Mouse (Mus musculus) CH12.LX (cell line): ENCODE results near the gene Ccdc62. TPM values are rescaled to one million over a fixed set of nuclear protein-coding genes. Genes with fewer than 3 reads are reported as not detected.

Experiments
- DNase-seq: peaks from one replicate; pipeline ENCODE4 v3.0.0-alpha.2; 2013; ENCODE audit errors: extremely low read depth
- H3K27ac ChIP-seq: 2 replicates; pipeline ENCODE4 v1.5.1; 2012; ENCODE audit warnings: low read depth, mild to moderate bottlenecking, control low read depth, moderate library complexity; ENCODE audit not compliant: insufficient read depth
- H3K27me3 ChIP-seq: replicated peaks from 2 replicates; pipeline ENCODE3; 2012; ENCODE audit warnings: inconsistent platforms
- H3K36me3 ChIP-seq, 2 experiments: replicated peaks in 1 of 2; 2 replicates each; pipeline versions ENCODE3 to v1.6.1; 2012; ENCODE audit warnings: inconsistent platforms in 1 of 2, low read length in 1 of 2, mild to moderate bottlenecking in 1 of 2, mixed read lengths in 1 of 2, moderate library complexity in 1 of 2; ENCODE audit not compliant: control insufficient read depth in 1 of 2, insufficient read depth in 1 of 2
- H3K4me1 ChIP-seq, 2 experiments: 2 replicates each; pipeline ENCODE4 v1.6.1; 2012; ENCODE audit warnings: inconsistent platforms in 1 of 2, moderate library complexity in 1 of 2; ENCODE audit not compliant: insufficient read depth in 2 of 2, control insufficient read depth in 1 of 2
- H3K4me2 ChIP-seq: 2 replicates; pipeline ENCODE4 v1.6.1; 2012; ENCODE audit warnings: low read depth, mild to moderate bottlenecking, control low read depth; ENCODE audit not compliant: poor library complexity, insufficient read depth, severe bottlenecking
- H3K4me3 ChIP-seq, 3 experiments: fragments of 150-350 bp in 1 of 3; sonication (generic) in 1 of 3; replicated peaks in 1 of 3; 2 replicates each; pipeline versions ENCODE3 to v1.5.1; 2011 to 2012; ENCODE audit warnings: low read depth in 2 of 3, low read length in 2 of 3, mild to moderate bottlenecking in 2 of 3, moderate library complexity in 2 of 3, control low read depth in 1 of 3, improper control_type of control experiment in 1 of 3, inconsistent platforms in 1 of 3, mixed read lengths in 1 of 3; ENCODE audit not compliant: poor library complexity in 1 of 3
- H3K79me2 ChIP-seq: replicated peaks from 2 replicates; pipeline ENCODE4 v1.6.1; 2012; ENCODE audit warnings: mild to moderate bottlenecking, moderate library complexity; ENCODE audit not compliant: control insufficient read depth, poor library complexity, insufficient read depth, severe bottlenecking; ENCODE audit errors: extremely low read depth
- H3K9ac ChIP-seq: 2 replicates; pipeline ENCODE4 v1.6.1; 2012; ENCODE audit warnings: low read depth, mild to moderate bottlenecking, control low read depth, moderate library complexity; ENCODE audit not compliant: insufficient read depth
- H3K9me3 ChIP-seq: replicated peaks from 2 replicates; pipeline ENCODE3; 2012; ENCODE audit warnings: low read length, inconsistent platforms, mixed read lengths
- BHLHE40 ChIP-seq: IDR thresholded peaks from 2 replicates; pipeline ENCODE4 v1.6.1; 2011; ENCODE audit warnings: mild to moderate bottlenecking, low read depth, low read length, improper control_type of control experiment
- CHD1 ChIP-seq: IDR thresholded peaks from 2 replicates; pipeline ENCODE4 v1.6.1; 2012; ENCODE audit warnings: low read depth, low read length, improper control_type of control experiment, inconsistent platforms
- CHD2 ChIP-seq: IDR thresholded peaks from 2 replicates; pipeline ENCODE4 v1.6.1; 2011; ENCODE audit warnings: low read length, improper control_type of control experiment
- CTCF ChIP-seq, 2 experiments: IDR thresholded peaks in 1 of 2; conservative IDR thresholded peaks in 1 of 2; 2 replicates each; pipeline ENCODE4 v1.5.1; 2011 to 2012; ENCODE audit warnings: low read depth in 2 of 2, low read length in 2 of 2, improper control_type of control experiment in 1 of 2, inconsistent platforms in 1 of 2, mild to moderate bottlenecking in 1 of 2, moderate library complexity in 1 of 2
- ELF1 ChIP-seq: IDR thresholded peaks from 2 replicates; pipeline ENCODE4 v1.6.1; 2014; ENCODE audit warnings: low read depth, mild to moderate bottlenecking, inconsistent platforms, low read length, improper control_type of control experiment
- EP300 ChIP-seq: IDR thresholded peaks from 2 replicates; pipeline ENCODE4 v1.6.1; 2011; ENCODE audit warnings: low read length, improper control_type of control experiment
- ETS1 ChIP-seq: conservative IDR thresholded peaks from 2 replicates; pipeline ENCODE4 v1.6.1; 2012; ENCODE audit warnings: low read depth, mild to moderate bottlenecking, inconsistent platforms, low read length, improper control_type of control experiment, moderate library complexity
- HCFC1 ChIP-seq: IDR thresholded peaks from 2 replicates; pipeline ENCODE4 v1.6.1; 2012; ENCODE audit warnings: low read depth, mild to moderate bottlenecking, inconsistent platforms, low read length, improper control_type of control experiment
- IRF4 ChIP-seq: IDR thresholded peaks from 2 replicates; pipeline ENCODE4 v1.6.1; 2014; ENCODE audit warnings: low read depth, mild to moderate bottlenecking, inconsistent platforms, low read length, improper control_type of control experiment
- JUN ChIP-seq: IDR thresholded peaks from 2 replicates; pipeline ENCODE4 v1.6.1; 2011; ENCODE audit warnings: low read depth, mild to moderate bottlenecking, low read length, improper control_type of control experiment, moderate library complexity; ENCODE audit not compliant: insufficient read depth
- MAFK ChIP-seq: IDR thresholded peaks from 2 replicates; pipeline ENCODE4 v1.6.1; 2011; ENCODE audit warnings: low read length, improper control_type of control experiment; ENCODE audit not compliant: insufficient replicate concordance
- MAZ ChIP-seq: IDR thresholded peaks from 2 replicates; pipeline ENCODE4 v1.6.1; 2012; ENCODE audit warnings: low read depth, mild to moderate bottlenecking, inconsistent platforms, low read length, improper control_type of control experiment, moderate library complexity
- MEF2A ChIP-seq: IDR thresholded peaks from 2 replicates; pipeline ENCODE4 v1.6.1; 2014; ENCODE audit warnings: low read depth, mild to moderate bottlenecking, inconsistent platforms, low read length, improper control_type of control experiment, borderline replicate concordance
- MXI1 ChIP-seq: IDR thresholded peaks from 2 replicates; pipeline ENCODE4 v1.6.1; 2011; ENCODE audit warnings: mild to moderate bottlenecking, low read depth, low read length, improper control_type of control experiment
- MYC ChIP-seq: IDR thresholded peaks from 2 replicates; pipeline ENCODE4 v1.6.1; 2011; ENCODE audit warnings: low read depth, mild to moderate bottlenecking, improper control_type of control experiment, low read length
- NRF1 ChIP-seq: IDR thresholded peaks from 2 replicates; pipeline ENCODE4 v1.6.1; 2014; ENCODE audit warnings: low read depth, mild to moderate bottlenecking, inconsistent platforms, low read length, improper control_type of control experiment, moderate library complexity
- PAX5 ChIP-seq: IDR thresholded peaks from 2 replicates; pipeline ENCODE4 v1.6.1; 2012; ENCODE audit warnings: low read length, inconsistent platforms, mixed read lengths
- POLR2A ChIP-seq: IDR thresholded peaks from 2 replicates; pipeline ENCODE4 v1.6.1; 2011; ENCODE audit warnings: low read depth, mild to moderate bottlenecking, improper control_type of control experiment, low read length
- POLR2AphosphoS2 ChIP-seq: IDR thresholded peaks from 2 replicates; pipeline ENCODE4 v1.6.1; 2011; ENCODE audit warnings: low read depth, low read length, improper control_type of control experiment
- RCOR1 ChIP-seq: conservative IDR thresholded peaks from 2 replicates; pipeline ENCODE4 v1.6.1; 2012; ENCODE audit warnings: low read depth, mild to moderate bottlenecking, inconsistent platforms, low read length, improper control_type of control experiment
- SIN3A ChIP-seq: IDR thresholded peaks from 2 replicates; pipeline ENCODE4 v1.6.1; 2012; ENCODE audit warnings: low read length, improper control_type of control experiment, inconsistent platforms
- TBP ChIP-seq: conservative IDR thresholded peaks from 2 replicates; pipeline ENCODE4 v1.6.1; 2011; ENCODE audit warnings: low read depth, low read length, improper control_type of control experiment
- TCF12 ChIP-seq: IDR thresholded peaks from 2 replicates; pipeline ENCODE4 v1.6.1; 2014; ENCODE audit warnings: low read depth, mild to moderate bottlenecking, inconsistent platforms, low read length, improper control_type of control experiment
- UBTF ChIP-seq: IDR thresholded peaks from 2 replicates; pipeline ENCODE4 v1.6.1; 2012; ENCODE audit warnings: low read depth, mild to moderate bottlenecking, inconsistent platforms, low read length, improper control_type of control experiment, moderate library complexity
- USF1 ChIP-seq: IDR thresholded peaks from 2 replicates; pipeline ENCODE4 v1.6.1; 2014; ENCODE audit warnings: low read depth, mild to moderate bottlenecking, inconsistent platforms, low read length, improper control_type of control experiment
- ZNF384 ChIP-seq: IDR thresholded peaks from 2 replicates; pipeline ENCODE4 v1.6.1; 2012; ENCODE audit warnings: low read depth, low read length, improper control_type of control experiment, inconsistent platforms
- dilution Hi-C: fragments of 300-500 bp; cut with MboI; formaldehyde crosslinking; loops from 2 replicates; pipeline ENCODE4 v1.14.3; 2020; ENCODE audit warnings: low sequenced_read_pairs; ENCODE audit not compliant: extremely low pct_unique_long_range_greater_than_20kb, extremely low pct_ligation_motif_present
- in situ Hi-C: fragments of 300-500 bp; cut with MboI; formaldehyde crosslinking; loops from 3 replicates; pipeline ENCODE4 v1.14.3; 2019; ENCODE audit warnings: low sequenced_read_pairs, low pct_ligation_motif_present, low pct_unique_long_range_greater_than_20kb, mixed read lengths
- polyA plus RNA-seq: library from polyadenylated mRNA; unstranded; fragments of >175 nt; gene quantifications from 2 replicates; pipeline ENCODE4 v1.2.1, GENCODE M21; 2012; ENCODE audit warnings: low read depth; ENCODE audit not compliant: insufficient read length
- total RNA-seq, 2 experiments: library from RNA; depleted of rRNA; stranded (reverse); fragments of 300-350 nt in 1 of 2; fragments of >200 nt in 1 of 2; gene quantifications; 2 replicates each; pipeline ENCODE4 v1.2.3; 2012 to 2014

Ccdc62 gene
- total and polyA plus RNA-seq, 3 experiments, result 1.6 to 5.3 (median 2.0) TPM

DNA sequence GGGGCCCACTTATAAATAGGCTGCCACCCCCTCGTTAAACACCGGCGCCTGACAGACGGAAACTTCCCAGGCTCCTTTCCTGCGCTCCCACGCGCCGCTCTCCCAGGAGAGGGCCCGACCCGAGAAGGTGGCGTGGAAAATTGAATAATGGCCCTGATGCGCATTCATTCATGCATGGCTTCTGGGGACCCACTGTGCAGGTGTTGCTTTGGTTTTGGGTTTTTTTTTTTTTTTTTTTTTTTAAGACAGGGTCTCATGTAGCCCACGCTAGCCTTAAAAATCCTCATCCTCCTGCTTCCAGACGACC, 43.7 kb downstream of the Ccdc62 start:
- in situ Hi-C loops (no loop called here), dilution Hi-C loops (no loop called here)

GRCm38 (mm10) chr5:123974616-123975111, 44.2 kb downstream of the Ccdc62 start:
- peak overlapping the region; percentile 54 to 85 (median 57) for H3K4me3 ChIP-seq
- H3K79me2 ChIP-seq, result peaks cover 49% of the 10 kb centered on the region
- in situ Hi-C loops, result no loop called here
- DNase-seq, result peak; percentile 92
- H3K9me3 ChIP-seq, result no peaks in the 10 kb centered on the region
- dilution Hi-C loops, result no loop called here
- peaks cover 29 to 55% of the 10 kb centered on the region in 2 experiments for H3K4me1 ChIP-seq
- TF ChIP-seq NRF1, result no peak
- no peak for TF ChIP-seq UBTF
- TF ChIP-seq PAX5, result no peak
- peak; percentile 83 for TF ChIP-seq BHLHE40
- peak; percentile 83 for TF ChIP-seq RCOR1
- peak; percentile 58; the same call in 1 of the 2 replicates for TF ChIP-seq ELF1
- TF ChIP-seq SIN3A, result peak; percentile 83; the same call in 1 of the 2 replicates
- peak; percentile 98 for TF ChIP-seq CHD1
- TF ChIP-seq MXI1, result peak; percentile 34; the same call in 1 of the 2 replicates
- peak; percentile 91 for TF ChIP-seq MEF2A
- 0 out of 2 replicates have a peak, but pooled peaks have one; percentile 56 for TF ChIP-seq MAFK
- TF ChIP-seq POLR2AphosphoS2, result 0 out of 2 replicates have a peak, but pooled peaks have one; percentile 11
- peak; percentile 48; the same call in 1 of the 2 replicates for TF ChIP-seq POLR2A
- peak; percentile 59 for TF ChIP-seq MYC
- TF ChIP-seq JUN, result peak; percentile 40; the same call in 1 of the 2 replicates
- TF ChIP-seq USF1, result no peak
- peak; percentile 93 for TF ChIP-seq TCF12
- TF ChIP-seq MAZ, result peak; percentile 77; the same call in 1 of the 2 replicates
- peak; percentile 91 for TF ChIP-seq EP300
- peak; percentile 97 for TF ChIP-seq IRF4
- TF ChIP-seq ETS1, result peak; percentile 82
- peak; percentile 13; the same call in 1 of the 2 replicates for TF ChIP-seq HCFC1
- TF ChIP-seq CTCF (conservative IDR thresholded peaks at IDR 0.05 in 1 of 2, IDR thresholded peaks at IDR 0.05 in 1 of 2; ENCODE audit: low read depth in 2 of 2, low read length in 2 of 2), result no peak
- no peak; the same call in 1 of the 2 replicates for TF ChIP-seq CHD2
- peak; percentile 95 for TF ChIP-seq ZNF384
- TF ChIP-seq TBP, result peak; percentile 64; the same call in 1 of the 2 replicates
- peak overlapping the region; percentile 95 for H3K4me2 ChIP-seq
- H3K27ac ChIP-seq, result peak overlapping the region; percentile 82
- peak overlapping the region; percentile 97 for H3K9ac ChIP-seq
- peaks cover 0 to 15% of the 10 kb centered on the region in 2 experiments for H3K36me3 ChIP-seq
- H3K27me3 ChIP-seq, result no peaks in the 10 kb centered on the region

More for the DNA sequence above, 43.7 kb downstream of the Ccdc62 start:
- Histone ChIP-seq H3K4me2 (peak overlapping the region; percentile 13; the same call in 1 of the 2 replicates), H3K27ac (peak overlapping the region; percentile 73), H3K79me2 (peaks cover 44% of the 10 kb centered on the region), H3K27me3 (no peaks in the 10 kb centered on the region), H3K36me3 (peaks cover 0 to 10% of the 10 kb centered on the region in 2 experiments), H3K4me3 (peak overlapping the region; percentile 63 to 96 (median 85)), H3K4me1 (peaks cover 23 to 49% of the 10 kb centered on the region in 2 experiments), H3K9ac (peak overlapping the region; percentile 97), H3K9me3 (no peaks in the 10 kb centered on the region)
- TF ChIP-seq MYC, result no peak
- peak; percentile 44 for TF ChIP-seq BHLHE40
- no peak for DNase-seq
